Mouse (Mus musculus) brain, embryonic 14.5 days (tissue): ENCODE results near the gene Dbr1.

Experiments
- CTCF ChIP-seq: fragments of 200-500 bp; IDR thresholded peaks from 2 replicates; pipeline ENCODE4 v1.5.1; 2012; ENCODE audit warnings: inconsistent platforms, mild to moderate bottlenecking, moderate library complexity, borderline replicate concordance; ENCODE audit not compliant: insufficient read depth, insufficient read length; ENCODE audit errors: extremely low read depth
- POLR2A ChIP-seq: fragments of 200-500 bp; IDR thresholded peaks from 2 replicates; pipeline ENCODE4 v1.6.1; 2012; ENCODE audit warnings: mild to moderate bottlenecking, inconsistent platforms, borderline replicate concordance; ENCODE audit not compliant: poor library complexity, insufficient read depth, insufficient read length, severe bottlenecking; ENCODE audit errors: extremely low read depth

DNA sequence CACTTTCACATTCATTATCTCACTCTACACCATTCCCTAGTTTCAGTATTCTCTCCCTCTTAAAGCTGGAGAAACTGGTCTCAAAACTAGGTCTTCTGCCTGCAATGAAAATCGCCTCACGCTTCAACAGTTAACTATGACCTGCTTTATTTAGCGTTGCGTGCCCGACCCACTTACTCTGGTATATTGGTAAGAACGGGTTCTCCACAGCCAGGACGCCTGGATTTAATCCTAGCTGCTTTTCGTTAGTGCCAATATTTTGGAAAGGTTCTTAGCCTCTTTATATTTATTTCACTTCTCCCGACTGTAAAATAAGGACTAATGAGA is 6.6 kb upstream of the Dbr1 start:
- TF ChIP-seq CTCF (no peak), POLR2A (no peak)
